In the genomic region with DNA sequence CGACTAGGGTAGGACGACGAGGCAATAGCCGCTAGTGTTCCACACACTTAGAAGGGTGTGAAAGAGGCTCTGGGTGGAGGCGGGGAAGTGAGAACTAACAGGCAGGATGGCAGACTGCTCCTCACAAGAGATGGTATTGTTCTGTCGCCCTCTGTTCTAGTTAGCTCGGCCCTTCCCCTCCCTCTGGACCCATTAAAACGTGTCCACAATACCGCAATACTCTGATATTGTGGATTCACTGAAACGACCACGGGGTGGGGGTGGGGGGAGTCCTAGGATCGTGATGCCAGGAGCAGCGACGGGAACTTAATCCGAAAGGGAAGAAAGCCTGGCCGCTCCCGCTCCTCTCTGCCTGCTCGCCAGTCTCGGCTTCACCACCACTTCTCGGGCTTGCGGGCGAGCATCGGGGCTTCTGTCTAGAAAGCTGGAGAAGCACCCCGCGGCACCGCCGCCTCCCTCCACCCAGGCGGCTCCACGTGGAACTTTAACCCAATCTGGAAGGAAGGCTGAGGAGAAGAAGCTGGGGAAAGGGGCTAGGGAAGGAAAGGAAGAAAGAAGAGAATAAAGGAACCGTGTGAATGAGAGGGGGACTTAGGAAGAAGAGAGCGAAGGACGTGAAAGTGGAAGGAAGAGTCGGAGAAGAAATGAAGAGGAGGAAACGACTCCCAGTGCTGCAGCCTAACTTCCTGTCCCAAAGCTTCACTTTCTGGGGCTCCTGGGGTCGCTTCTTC, we compare ENCODE assay signal across 8 mouse cellular contexts. TPM values are rescaled to one million over a fixed set of nuclear protein-coding genes. Genes with fewer than 3 reads are reported as not detected.
DNase-seq lines count a peak whose midpoint lies in the region; ATAC-seq and TF ChIP-seq lines count a peak whose summit lies in the region.
"Had no signal": no experiment of that assay in that cellular context is flagged by ENCODE, and none has a peak within 500 bp of the region (broad histone marks: within the 10 kb centered on the region; RNA-seq: fewer than 3 reads in every experiment).

No protein-coding gene starts in this region.

- H3K9me3 ChIP-seq in embryonic facial prominence, embryonic 10.5 days, result no peaks in the 10 kb centered on the region
- no peaks in the 10 kb centered on the region for H3K9me3 ChIP-seq in hindbrain, embryonic 12.5 days (replicated peaks)

- no peak overlapping the region for H3K27ac ChIP-seq in thymus, adult 2 months (ENCODE audit: control insufficient read depth, insufficient read depth, low read length)
- H3K27ac ChIP-seq in embryonic facial prominence, embryonic 10.5 days (replicated peaks), result peak overlapping the region; percentile 35; the same call in 1 of the 2 replicates
- H3K27ac ChIP-seq in hindbrain, embryonic 12.5 days, result peak overlapping the region; percentile 76

- H3K9ac ChIP-seq in hindbrain, embryonic 12.5 days, result peak overlapping the region; percentile 40; the same call in 1 of the 2 replicates

- 2% methylated on average over 35 of the region's 35 CpGs for WGBS in thymus, adult 2 months
- under 1% methylated on average over 35 of the region's 35 CpGs for WGBS in embryonic facial prominence, embryonic 10.5 days
- whole genome bisulfite sequencing in hindbrain, embryonic 12.5 days, result under 1% methylated on average over 35 of the region's 35 CpGs

- H3K4me2 ChIP-seq in hindbrain, embryonic 12.5 days (replicated peaks), result peak overlapping the region; percentile 59

- TF ChIP-seq POLR2A in thymus, adult 2 months (IDR thresholded peaks at IDR 0.05; ENCODE audit: control insufficient read depth, extremely low read depth, insufficient read depth, low read length, poor library complexity), result 0 out of 2 replicates have a peak, but pooled peaks have one; percentile 17

- H3K4me3 ChIP-seq in thymus, adult 2 months (ENCODE audit: control insufficient read depth, insufficient read depth, low read length), result peak overlapping the region; percentile 63
- peak overlapping the region; percentile 53 for H3K4me3 ChIP-seq in embryonic facial prominence, embryonic 10.5 days
- peak overlapping the region; percentile 36 for H3K4me3 ChIP-seq in hindbrain, embryonic 12.5 days
- H3K4me3 ChIP-seq: erythroblast, embryonic 14.5 days had no signal

- TF ChIP-seq CTCF in thymus, adult 2 months (IDR thresholded peaks at IDR 0.05; ENCODE audit: borderline replicate concordance, control insufficient read depth, extremely low read depth, insufficient read depth, low read length, poor library complexity), result 0 out of 2 replicates have a peak, but pooled peaks have one; percentile 29

- DNase-seq in thymus, adult 2 months, result no peak
- no peak for DNase-seq in thymus, postnatal 0 days (ENCODE audit: low spot score)
- peak; percentile 70 for DNase-seq in embryonic facial prominence, embryonic 10.5 days (ENCODE audit: low spot score)
- DNase-seq in mesoderm, embryonic 11.5 days (ENCODE audit: low read depth, low spot score), result peak; percentile 56
- no peak for DNase-seq in urinary bladder, postnatal 4 days (ENCODE audit: low spot score in 2 of 2)
- no peak for DNase-seq in right cerebral cortex, adult 2 months (ENCODE audit: low spot score in 2 of 2)

- H3K27me3 ChIP-seq in thymus, adult 2 months (ENCODE audit: control insufficient read depth, insufficient read depth, low read length), result peaks cover 41% of the 10 kb centered on the region
- H3K27me3 ChIP-seq in embryonic facial prominence, embryonic 10.5 days (replicated peaks; ENCODE audit: low read depth, poor library complexity, severe bottlenecking), result peaks cover 99% of the 10 kb centered on the region
- peaks cover 72% of the 10 kb centered on the region for H3K27me3 ChIP-seq in hindbrain, embryonic 12.5 days

- H3K4me1 ChIP-seq in thymus, adult 2 months (replicated peaks; ENCODE audit: control insufficient read depth, insufficient read depth, low read length), result peaks cover 36% of the 10 kb centered on the region
- peaks cover 54% of the 10 kb centered on the region for H3K4me1 ChIP-seq in embryonic facial prominence, embryonic 10.5 days
- H3K4me1 ChIP-seq in hindbrain, embryonic 12.5 days, result peaks cover 35% of the 10 kb centered on the region

- no peaks in the 10 kb centered on the region for H3K36me3 ChIP-seq in thymus, adult 2 months (ENCODE audit: control insufficient read depth, insufficient read depth, low read length)
- no peaks in the 10 kb centered on the region for H3K36me3 ChIP-seq in embryonic facial prominence, embryonic 10.5 days (replicated peaks)
- H3K36me3 ChIP-seq in hindbrain, embryonic 12.5 days, result no peaks in the 10 kb centered on the region

- peak; percentile 38 for ATAC-seq in hindbrain, embryonic 12.5 days (ENCODE audit: low FRiP score)

RNA-seq across cellular contexts. Expression of gene Lhx9, which starts 4.9 kb away (rescaled TPM):
- 0.05 TPM in 1 of 2 replicates, not detected in the other for polyA plus RNA-seq in thymus, adult 2 months (2012; rRNA removed)
- polyA plus RNA-seq in thymus, postnatal 0 days (2015; fragmentation: Nextera tagmentation; extraction: Ambion mirVana), result not detected in 2 replicates
- 1.4 and 2.1 TPM in 2 replicates for polyA plus RNA-seq in embryonic facial prominence, embryonic 10.5 days (2016; fragmentation: Nextera tagmentation; extraction: Ambion mirVana)
- polyA plus RNA-seq in hindbrain, embryonic 12.5 days (2016; fragmentation: Nextera tagmentation; extraction: Ambion mirVana), result 22.7 and 25.8 TPM in 2 replicates
- polyA plus RNA-seq: erythroblast, embryonic 14.5 days had no signal

RNA-seq across cellular contexts. Expression of gene 2310009B15Rik, which starts 13.1 kb away (rescaled TPM):
- 51.3 and 54.8 TPM in 2 replicates for polyA plus RNA-seq in thymus, adult 2 months (2012; rRNA removed)
- 57.3 and 59.5 TPM in 2 replicates for polyA plus RNA-seq in thymus, postnatal 0 days (2015; fragmentation: Nextera tagmentation; extraction: Ambion mirVana)
- polyA plus RNA-seq in embryonic facial prominence, embryonic 10.5 days (2016; fragmentation: Nextera tagmentation; extraction: Ambion mirVana), result 35.3 and 35.6 TPM in 2 replicates
- polyA plus RNA-seq in hindbrain, embryonic 12.5 days (2016; fragmentation: Nextera tagmentation; extraction: Ambion mirVana), result 41.5 and 46.2 TPM in 2 replicates

Comparison
In these comparisons a context has a peak if more than half of its experiments do, and no peak if none do; other contexts are left out.
1. DNase-seq: peak in embryonic facial prominence, embryonic 10.5 days (single experiment) and mesoderm, embryonic 11.5 days (single experiment); none in thymus, adult 2 months (single experiment), thymus, postnatal 0 days (single experiment), urinary bladder, postnatal 4 days (0 of 2) and right cerebral cortex, adult 2 months (0 of 2).
2. Peak in every context shown above with its lines, with median percentiles within 50 percentile points of each other: H3K4me3 ChIP-seq.